Mouse (Mus musculus) neural tube, embryonic 14.5 days (tissue): Measurements from ENCODE around the gene Ski. TPM values are rescaled to one million over a fixed set of nuclear protein-coding genes. Genes with fewer than 3 reads are reported as not detected.

Experiments
- ATAC-seq: fragments of 200-750 bp; cut with Nextera tagmentation; 2 replicates; pipeline ENCODE4 v1.8.0; 2017; ENCODE audit warnings: low read depth, mild to moderate bottlenecking, moderate TSS enrichment, moderate library complexity
- H3K27ac ChIP-seq: fragments of 300-500 bp; sonication (generic); 2 replicates; pipeline ENCODE4 v1.5.1; 2014; ENCODE audit warnings: low read depth, mild to moderate bottlenecking, control low read depth, low read length, moderate library complexity, mixed read lengths
- H3K27me3 ChIP-seq: fragments of 300-500 bp; sonication (generic); 2 replicates; pipeline ENCODE4 v1.6.1; 2014; ENCODE audit warnings: low read length; ENCODE audit not compliant: control insufficient read depth, insufficient read depth
- H3K36me3 ChIP-seq: fragments of 300-500 bp; sonication (generic); 2 replicates; pipeline ENCODE4 v1.6.1; 2014; ENCODE audit warnings: low read length, mixed read lengths; ENCODE audit not compliant: control insufficient read depth, insufficient read depth
- H3K4me1 ChIP-seq: fragments of 300-500 bp; sonication (generic); 2 replicates; pipeline ENCODE4 v1.6.1; 2014; ENCODE audit warnings: low read length; ENCODE audit not compliant: control insufficient read depth, insufficient read depth
- H3K4me2 ChIP-seq: fragments of 300-500 bp; sonication (generic); 2 replicates; pipeline ENCODE4 v1.6.1; 2014; ENCODE audit warnings: mild to moderate bottlenecking, low read depth, low read length, control low read depth
- H3K4me3 ChIP-seq: fragments of 300-500 bp; sonication (generic); 2 replicates; pipeline ENCODE4 v1.5.1; 2014; ENCODE audit warnings: low read depth, low read length, control low read depth, mixed read lengths
- H3K9ac ChIP-seq: fragments of 300-500 bp; sonication (generic); replicated peaks from 2 replicates; pipeline ENCODE4 v1.6.1; 2014; ENCODE audit warnings: low read depth, mild to moderate bottlenecking, control low read depth, low read length, mixed read lengths
- H3K9me3 ChIP-seq: fragments of 300-500 bp; sonication (generic); 2 replicates; pipeline ENCODE4 v1.6.1; 2016; ENCODE audit warnings: low read length; ENCODE audit not compliant: control insufficient read depth
- WGBS: fragments of 180-500 bp; shearing (Covaris S2); extraction: QIAGEN DNeasy Blood & Tissue Kit; methylation state at CpG from one replicate; pipeline ENCODE4 v1.1.7; 2014; 5-methylcytosine and 5-hydroxymethylcytosine counted together
- polyA plus RNA-seq: library from polyadenylated mRNA; unstranded; fragments of >200 nt; fragmentation: Nextera tagmentation; extraction: Ambion mirVana; gene quantifications from 2 replicates; pipeline ENCODE4 v1.2.1, GENCODE M21; 2014

Ski gene
- polyA plus RNA-seq, 1 experiment from 2014 or later: 16.8 TPM

DNA sequence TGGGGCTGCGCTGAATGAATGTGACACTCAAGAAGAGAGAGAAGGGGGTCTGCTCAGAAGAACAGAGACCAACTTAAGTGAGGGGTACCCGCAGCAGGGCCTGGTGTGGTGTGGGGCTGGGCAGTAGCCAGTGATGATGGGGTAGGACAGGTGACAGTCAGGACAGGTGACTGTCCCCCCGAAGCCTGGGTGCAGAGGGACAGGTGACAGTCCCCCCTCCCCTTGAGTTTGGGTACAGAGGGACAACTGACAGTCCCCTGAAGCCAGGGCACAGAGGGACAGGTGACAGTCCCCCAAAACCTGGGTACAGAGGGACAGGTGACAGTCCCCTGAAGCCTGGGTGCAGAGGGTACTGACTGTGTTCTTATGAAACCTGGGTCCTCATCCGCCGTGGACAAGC, 96.2 kb downstream of the Ski start:
- Histone ChIP-seq H3K9me3 (no peaks in the 10 kb centered on the region), H3K4me3 (no peak overlapping the region), H3K27ac (no peak overlapping the region), H3K4me1 (peaks cover 15% of the 10 kb centered on the region), H3K4me2 (no peak overlapping the region), H3K9ac (no peak overlapping the region), H3K27me3 (no peaks in the 10 kb centered on the region), H3K36me3 (no peaks in the 10 kb centered on the region)
- WGBS: 97% methylated on average over 5 of the region's 5 CpGs
- ATAC-seq: no peak

- Histone ChIP-seq H3K9me3 (no peaks in the 10 kb centered on the region), H3K4me3 (no peak overlapping the region), H3K9ac (no peak overlapping the region), H3K4me1 (peaks cover 12% of the 10 kb centered on the region), H3K27me3 (no peaks in the 10 kb centered on the region), H3K27ac (no peak overlapping the region), H3K36me3 (no peaks in the 10 kb centered on the region), H3K4me2 (no peak overlapping the region)
- ATAC-seq: no peak
- WGBS: 62% methylated on average over 7 of the region's 7 CpGs
Measured at GRCm38 (mm10) chr4:155125310-155125709, 97.1 kb downstream of the Ski start.

DNA sequence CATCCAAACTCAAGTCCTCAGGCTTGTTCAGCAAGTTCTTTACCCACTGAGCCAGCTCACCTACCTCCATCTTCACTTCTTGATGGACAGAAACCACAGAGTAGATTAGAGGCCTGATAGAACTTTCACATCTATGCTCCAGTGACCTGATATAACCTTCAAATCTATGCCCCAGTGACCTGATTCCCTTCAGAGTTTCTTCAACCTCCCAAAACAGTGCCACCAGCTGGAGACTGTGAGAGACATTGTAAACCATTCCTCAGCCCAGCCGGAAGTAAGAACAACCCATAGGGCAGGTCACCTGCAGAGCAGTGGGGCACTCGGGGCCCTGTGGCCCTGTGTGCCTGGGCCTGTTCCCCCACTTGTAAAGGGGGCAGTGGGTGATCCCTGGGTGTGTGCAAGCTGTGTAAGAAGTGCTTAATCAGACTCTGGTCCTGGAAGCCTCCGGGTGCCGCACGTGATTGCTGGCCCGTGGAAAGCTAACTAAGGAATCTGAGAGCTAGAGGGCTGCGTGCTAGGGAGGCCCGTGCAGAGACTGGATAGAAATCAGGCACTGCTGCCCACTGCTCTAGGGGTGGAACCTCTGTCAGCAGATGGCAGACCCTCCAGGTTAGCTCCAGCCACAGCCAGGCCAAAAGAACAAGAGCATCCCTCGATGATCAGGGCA, 98.4 kb downstream of the Ski start:
- Histone ChIP-seq H3K36me3 (no peaks in the 10 kb centered on the region), H3K27me3 (no peaks in the 10 kb centered on the region), H3K4me2 (no peak overlapping the region), H3K9me3 (no peaks in the 10 kb centered on the region), H3K4me3 (no peak overlapping the region), H3K27ac (no peak overlapping the region), H3K9ac (no peak overlapping the region), H3K4me1 (peaks cover 14% of the 10 kb centered on the region)
- 72% methylated on average over 9 of the region's 9 CpGs for whole genome bisulfite sequencing
- ATAC-seq: no peak

GRCm38 (mm10) chr4:155122444-155123040, 99.8 kb downstream of the Ski start:
- no peak overlapping the region for H3K9ac ChIP-seq
- no peaks in the 10 kb centered on the region for H3K36me3 ChIP-seq
- no peaks in the 10 kb centered on the region for H3K27me3 ChIP-seq
- H3K9me3 ChIP-seq: no peaks in the 10 kb centered on the region
- 20% methylated on average over 16 of the region's 16 CpGs for WGBS
- H3K4me3 ChIP-seq: no peak overlapping the region
- peaks cover 14% of the 10 kb centered on the region for H3K4me1 ChIP-seq
- peak; percentile 65; the same call in 1 of the 2 replicates for ATAC-seq
- H3K27ac ChIP-seq: peak overlapping the region; percentile 55; the same call in 1 of the 2 replicates
- H3K4me2 ChIP-seq: no peak overlapping the region

GRCm38 (mm10) chr4:155121915-155122443, 100.4 kb downstream of the Ski start:
- Histone ChIP-seq H3K9ac (no peak overlapping the region), H3K27ac (peak overlapping the region; percentile 55; the same call in 1 of the 2 replicates), H3K9me3 (no peaks in the 10 kb centered on the region), H3K4me1 (peaks cover 14% of the 10 kb centered on the region), H3K4me3 (no peak overlapping the region), H3K36me3 (no peaks in the 10 kb centered on the region), H3K27me3 (no peaks in the 10 kb centered on the region), H3K4me2 (no peak overlapping the region)
- WGBS: 79% methylated on average over 6 of the region's 6 CpGs
- ATAC-seq: no peak

GRCm38 (mm10) chr4:155121222-155121621, 101.2 kb downstream of the Ski start:
- Histone ChIP-seq H3K9ac (no peak overlapping the region), H3K4me3 (no peak overlapping the region), H3K27ac (no peak overlapping the region), H3K4me2 (no peak overlapping the region), H3K27me3 (no peaks in the 10 kb centered on the region), H3K36me3 (no peaks in the 10 kb centered on the region), H3K9me3 (no peaks in the 10 kb centered on the region), H3K4me1 (peaks cover 14% of the 10 kb centered on the region)
- ATAC-seq: no peak
- WGBS: 83% methylated on average over 6 of the region's 6 CpGs

- Histone ChIP-seq H3K9ac (no peak overlapping the region), H3K36me3 (no peaks in the 10 kb centered on the region), H3K27ac (no peak overlapping the region), H3K27me3 (no peaks in the 10 kb centered on the region), H3K9me3 (no peaks in the 10 kb centered on the region), H3K4me3 (no peak overlapping the region), H3K4me1 (peaks cover 14% of the 10 kb centered on the region), H3K4me2 (no peak overlapping the region)
- ATAC-seq: no peak
- WGBS: 70% methylated on average over 5 of the region's 5 CpGs
Measured at GRCm38 (mm10) chr4:155120583-155120982, 101.8 kb downstream of the Ski start.

DNA sequence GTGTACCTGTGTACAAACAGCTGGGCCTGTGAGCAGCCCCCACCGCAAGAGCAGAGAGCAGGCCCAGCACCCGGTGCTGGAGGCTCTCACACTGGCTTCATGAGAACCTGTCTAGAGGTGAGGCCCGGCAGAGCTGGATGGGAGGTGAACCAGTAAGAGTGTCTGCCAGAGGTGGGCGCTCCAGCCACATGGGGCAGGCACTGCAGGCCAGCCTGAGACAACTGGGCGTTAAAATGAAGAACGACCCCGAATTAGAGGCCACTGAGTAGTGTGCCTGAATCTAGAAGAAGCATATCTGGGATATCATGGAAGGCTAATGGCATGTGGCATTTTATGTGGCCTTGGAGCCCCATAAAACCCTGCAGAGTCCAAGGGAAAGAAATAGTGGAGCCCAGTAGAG, 102.4 kb downstream of the Ski start:
- no peaks in the 10 kb centered on the region for H3K36me3 ChIP-seq
- no peaks in the 10 kb centered on the region for H3K9me3 ChIP-seq
- ATAC-seq: no peak
- no peak overlapping the region for H3K9ac ChIP-seq
- no peak overlapping the region for H3K4me3 ChIP-seq
- 73% methylated on average over 7 of the region's 7 CpGs for WGBS
- H3K4me1 ChIP-seq: peaks cover 14% of the 10 kb centered on the region
- H3K4me2 ChIP-seq: no peak overlapping the region
- no peaks in the 10 kb centered on the region for H3K27me3 ChIP-seq
- H3K27ac ChIP-seq: no peak overlapping the region

- Histone ChIP-seq H3K4me3 (no peak overlapping the region), H3K27me3 (no peaks in the 10 kb centered on the region), H3K27ac (no peak overlapping the region), H3K36me3 (no peaks in the 10 kb centered on the region), H3K9me3 (no peaks in the 10 kb centered on the region), H3K4me2 (no peak overlapping the region), H3K4me1 (peaks cover 14% of the 10 kb centered on the region), H3K9ac (no peak overlapping the region)
- ATAC-seq: no peak
- WGBS: 11% methylated on average over 10 of the region's 10 CpGs
Measured at GRCm38 (mm10) chr4:155118278-155118677, 104.1 kb downstream of the Ski start.
